Mouse (Mus musculus) thymus, postnatal 0 days (tissue): ENCODE data around the gene Il9r. TPM values are rescaled to one million over a fixed set of nuclear protein-coding genes. Genes with fewer than 3 reads are reported as not detected.
A peak's percentile ranks its signal among the peaks of the same experiment; 100 is the strongest.

Experiments
- DNase-seq: peaks from one replicate; pipeline ENCODE4 v3.0.0-alpha.2; 2015; ENCODE audit warnings: low spot score
- polyA plus RNA-seq: library from polyadenylated mRNA; unstranded; fragments of >200 nt; fragmentation: Nextera tagmentation; extraction: Ambion mirVana; gene quantifications from 2 replicates; pipeline ENCODE4 v1.2.1, GENCODE M21; 2015

Gene Il9r
- polyA plus RNA-seq, 1 experiment from 2014 or later = 5.7 TPM

DNA sequence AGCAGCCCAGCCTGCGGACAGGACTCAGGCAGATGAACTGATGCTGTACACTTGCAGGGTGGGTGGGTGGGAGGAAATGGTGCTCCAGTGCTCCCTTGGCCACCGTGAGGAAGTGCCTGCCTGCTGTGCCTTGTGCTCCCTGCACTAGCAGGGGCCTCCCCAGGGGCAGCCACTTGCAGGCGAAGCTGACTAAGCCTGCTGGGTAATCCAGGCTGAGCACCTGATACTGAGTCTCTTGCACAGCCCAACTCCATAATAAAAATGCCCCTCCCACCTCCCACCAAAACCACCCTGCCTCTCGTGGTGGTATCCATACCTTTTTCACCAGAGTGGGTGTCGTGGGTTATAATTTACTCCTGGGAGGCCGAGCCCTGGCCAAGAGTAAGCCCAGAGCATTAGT is 849 bp downstream of the Il9r start:
- peak; percentile 53 for DNase-seq

DNA sequence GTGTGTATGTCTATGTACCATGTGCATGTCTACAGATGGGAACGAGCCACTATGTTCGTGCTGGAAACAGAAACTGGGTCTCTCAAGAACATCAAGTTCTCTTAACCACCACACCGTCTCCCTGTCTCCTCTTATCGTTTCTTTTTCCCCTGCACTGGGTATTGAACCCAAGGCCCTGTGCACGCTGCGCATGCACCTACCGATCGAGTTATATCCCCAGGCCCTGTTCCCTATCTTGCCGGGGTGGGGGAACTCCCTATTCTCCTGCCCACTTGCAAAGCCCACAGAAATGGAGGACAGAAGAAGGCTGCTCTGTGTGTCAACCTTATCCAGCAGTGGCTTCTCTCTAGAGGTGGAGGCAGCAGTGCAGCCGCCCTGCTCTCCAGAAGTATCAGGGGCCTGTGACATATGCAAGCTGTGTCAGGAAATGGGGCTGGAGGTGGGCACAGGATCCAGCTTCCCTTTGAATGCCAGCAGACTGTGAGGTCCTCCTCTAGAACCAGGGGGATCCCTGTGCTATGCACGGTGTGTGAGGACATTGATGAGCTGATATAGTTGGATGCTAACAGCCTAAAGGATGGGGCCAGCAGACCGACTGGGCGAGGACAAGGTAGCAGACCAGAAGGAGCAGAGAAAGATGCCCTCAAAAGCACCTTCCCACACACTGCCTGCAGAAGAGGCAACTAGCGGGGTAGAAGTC is 1.7 kb downstream of the Il9r start:
- no peak for DNase-seq

DNA sequence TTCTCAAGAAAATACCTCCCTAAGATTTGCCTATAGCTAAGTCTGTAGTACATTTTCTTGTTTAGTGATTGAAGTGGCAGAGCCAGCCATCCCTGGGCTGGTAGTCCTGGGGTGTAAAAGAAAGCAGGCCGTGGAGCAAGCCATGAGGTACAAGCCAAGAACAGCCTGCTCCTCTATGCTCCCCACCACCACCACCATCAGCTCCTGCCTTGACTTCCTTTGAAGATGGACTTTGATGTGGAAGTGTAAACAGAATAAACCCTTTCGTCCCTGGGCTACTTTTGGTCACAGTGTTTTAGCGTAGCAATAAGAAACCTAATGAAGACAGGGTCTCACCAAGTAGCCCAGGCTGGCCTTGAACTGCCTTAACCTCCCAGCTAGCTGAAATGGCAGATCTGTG is 2.3 kb downstream of the Il9r start:
- DNase-seq = no peak

- no peak for DNase-seq
Measured at GRCm38 (mm10) chr11:32196727-32197126, 3.4 kb downstream of the Il9r start.

DNA sequence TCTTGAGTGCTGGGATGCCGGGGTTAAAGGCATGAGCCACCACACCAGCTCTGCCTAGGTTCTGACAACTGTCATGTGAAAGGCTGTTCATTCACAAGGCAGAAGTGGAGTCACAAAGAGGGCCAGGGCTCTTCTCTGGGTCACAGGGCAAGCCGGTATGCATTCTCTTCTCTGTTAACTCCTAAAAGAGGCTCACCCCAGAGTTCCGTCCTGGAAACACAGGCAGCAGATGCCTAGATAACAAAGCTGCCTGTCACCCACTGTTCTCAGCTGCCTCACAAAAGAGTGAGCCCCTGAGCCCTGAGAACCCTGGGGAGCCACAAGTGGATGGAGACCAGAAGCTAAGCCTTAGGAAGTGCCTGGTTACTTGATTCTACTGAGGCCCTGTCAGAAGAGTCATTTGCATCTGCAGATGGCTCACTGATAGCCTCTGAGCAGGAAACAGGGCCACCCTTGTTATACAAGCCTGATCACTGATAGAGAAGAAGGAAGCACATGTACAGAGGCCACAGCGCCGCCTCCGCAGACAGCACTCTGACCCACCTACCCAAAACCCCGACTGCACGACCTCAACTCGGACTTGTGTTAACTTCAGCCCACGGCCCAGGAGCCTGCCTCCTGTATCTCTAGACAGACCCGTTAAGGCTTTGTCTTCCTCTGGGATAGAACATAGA is 4.1 kb downstream of the Il9r start:
- peak; percentile 69 for DNase-seq

DNA sequence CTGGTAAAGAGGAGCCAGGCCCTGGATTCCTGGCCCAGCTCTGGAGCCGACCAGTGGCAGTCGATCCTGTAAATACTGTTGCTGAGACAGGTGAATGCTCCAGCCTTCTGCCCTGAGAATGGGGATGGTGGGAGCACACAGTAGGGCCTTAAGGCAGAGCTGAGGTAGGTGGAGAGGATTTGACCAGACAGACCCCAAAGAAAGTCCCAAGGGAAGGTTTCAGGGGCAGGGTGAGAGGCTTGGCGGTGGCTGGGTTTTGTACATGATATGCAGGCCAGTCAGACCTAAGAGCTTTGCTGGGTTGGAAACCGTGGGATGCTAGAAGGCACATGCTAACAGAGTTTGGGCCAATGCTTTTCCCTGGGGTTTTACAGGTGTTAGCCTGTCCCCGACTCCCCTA is 5.5 kb downstream of the Il9r start:
- no peak for DNase-seq

GRCm38 (mm10) chr11:32194086-32194485 is 6.0 kb downstream of the Il9r start:
- DNase-seq = no peak

DNA sequence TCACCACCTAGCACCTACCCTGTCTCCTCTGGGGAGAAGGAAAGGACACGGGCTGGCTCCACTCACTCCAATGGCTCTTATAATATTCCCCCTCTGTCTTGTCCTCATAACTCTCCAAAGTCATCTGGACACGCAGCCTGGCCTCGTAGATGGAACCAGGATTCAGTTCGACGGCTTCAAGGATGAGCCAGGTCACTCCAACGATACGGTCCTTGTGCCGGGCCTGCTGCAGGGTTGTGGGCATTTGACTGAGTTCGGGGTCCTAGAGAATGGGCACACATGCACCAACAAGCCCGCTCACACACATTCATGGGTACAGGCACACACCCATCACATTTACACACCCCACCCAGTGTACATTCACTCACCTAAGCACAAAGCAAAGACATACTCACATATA is 6.9 kb downstream of the Il9r start:
- no peak for DNase-seq

- no peak for DNase-seq
Measured at GRCm38 (mm10) chr11:32190603-32191110, 9.4 kb downstream of the Il9r start.

DNA sequence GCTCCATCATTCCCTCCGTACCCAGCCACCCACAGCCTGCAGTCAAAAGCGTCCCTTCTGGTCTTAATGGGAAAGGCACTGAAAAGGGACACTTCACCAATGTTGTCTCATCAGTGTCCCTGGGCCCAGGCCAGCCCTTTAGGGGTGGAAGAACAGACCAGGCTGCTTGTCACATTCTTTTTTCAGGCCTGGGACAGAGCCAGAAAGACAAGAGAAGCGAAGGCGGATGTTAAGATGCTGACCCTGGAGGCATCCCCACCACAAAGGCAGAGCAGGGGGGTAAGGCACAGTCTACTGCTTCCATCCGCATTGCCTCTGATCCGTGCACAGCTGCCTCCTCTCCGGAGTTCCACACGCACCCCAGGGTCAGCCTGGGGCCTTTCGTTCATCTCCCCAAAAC is 10.0 kb downstream of the Il9r start:
- no peak for DNase-seq

DNA sequence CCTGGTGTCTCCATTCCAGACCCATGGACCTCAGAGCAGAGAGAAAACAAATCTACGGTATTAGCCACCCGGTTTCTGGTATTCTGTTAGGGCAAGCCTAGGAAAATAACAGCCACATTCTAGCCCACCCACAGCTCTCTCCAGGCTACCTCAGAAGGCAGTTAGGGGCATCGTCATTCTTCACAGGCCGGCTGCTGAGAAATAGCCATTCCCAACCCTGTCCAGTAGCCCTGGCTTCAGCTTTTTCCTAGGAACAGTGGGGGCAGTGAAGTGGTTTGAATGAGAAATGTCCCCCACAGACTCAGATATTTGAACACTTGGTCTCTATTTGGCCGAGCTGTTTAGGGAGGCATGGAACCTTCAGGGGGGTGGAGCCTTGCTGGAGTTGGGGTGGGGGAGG is 10.6 kb downstream of the Il9r start:
- no peak for DNase-seq

DNA sequence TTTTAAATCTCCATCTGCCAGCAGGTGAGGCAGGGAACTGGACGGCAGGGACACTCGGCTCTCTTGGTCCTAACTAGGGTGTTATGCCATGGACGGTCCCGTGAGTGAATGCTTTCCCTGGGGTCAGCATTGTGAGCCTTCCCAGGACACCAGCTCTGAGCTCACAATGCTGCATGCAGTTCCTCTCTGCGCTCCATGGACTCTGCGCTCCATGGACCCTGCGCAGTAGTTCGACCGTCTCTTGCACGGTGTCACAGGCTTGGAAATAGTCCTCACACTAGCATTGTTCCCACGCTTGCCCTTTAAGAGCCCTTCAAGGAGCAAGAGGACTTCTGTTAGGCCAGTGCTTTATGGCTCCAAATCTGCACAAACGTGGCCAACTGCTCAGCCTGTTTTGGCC is 11.2 kb downstream of the Il9r start:
- no peak for DNase-seq

DNA sequence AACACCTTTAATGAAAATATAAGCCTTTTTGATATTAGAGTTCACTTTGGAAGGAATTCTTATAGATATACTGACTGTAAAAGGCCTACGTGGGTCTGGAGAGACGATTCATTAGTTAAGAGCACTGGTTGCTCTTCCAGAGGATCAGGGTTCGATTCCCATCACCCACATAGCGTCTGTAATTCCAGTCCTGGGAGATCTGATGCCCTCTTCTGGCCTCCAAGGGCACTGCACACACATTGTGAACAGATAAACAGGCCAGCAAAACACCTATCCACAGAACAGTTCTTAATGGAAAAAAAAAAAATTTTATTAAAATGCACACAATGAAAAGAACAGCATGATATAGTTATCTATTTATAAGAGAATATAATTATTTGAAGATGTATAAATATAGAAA is 12.8 kb downstream of the Il9r start:
- no peak for DNase-seq

GRCm38 (mm10) chr11:32186031-32186430 is 14.0 kb downstream of the Il9r start:
- DNase-seq = no peak

DNA sequence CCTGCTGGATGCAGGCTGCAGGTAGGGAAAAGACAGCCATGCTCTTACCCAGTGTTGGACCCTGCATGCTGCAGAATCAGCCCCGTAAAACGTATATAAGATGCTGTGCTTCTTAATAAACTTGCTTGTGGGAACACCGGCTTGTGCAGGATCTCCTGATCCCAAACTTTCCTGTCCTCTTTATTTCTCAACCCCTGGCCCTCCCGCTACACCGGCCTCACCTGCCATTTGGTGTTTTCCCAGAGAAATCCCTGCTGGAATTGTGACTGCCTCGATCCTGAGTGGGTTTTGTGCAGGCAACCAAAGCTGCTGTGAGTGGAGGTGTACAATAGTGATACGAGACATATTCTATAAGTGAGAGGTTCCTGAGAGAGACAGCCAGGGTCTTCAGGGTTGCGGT is 15.6 kb downstream of the Il9r start:
- DNase-seq = no peak

- DNase-seq = peak; percentile 73
Measured at GRCm38 (mm10) chr11:32181973-32182868, 17.9 kb downstream of the Il9r start.

GRCm38 (mm10) chr11:32181246-32181645 is 18.8 kb downstream of the Il9r start:
- no peak for DNase-seq

- DNase-seq = no peak
Measured at GRCm38 (mm10) chr11:32178506-32178905, 21.6 kb downstream of the Il9r start.

GRCm38 (mm10) chr11:32166683-32167082 is 33.4 kb downstream of the Il9r start:
- no peak for DNase-seq

DNA sequence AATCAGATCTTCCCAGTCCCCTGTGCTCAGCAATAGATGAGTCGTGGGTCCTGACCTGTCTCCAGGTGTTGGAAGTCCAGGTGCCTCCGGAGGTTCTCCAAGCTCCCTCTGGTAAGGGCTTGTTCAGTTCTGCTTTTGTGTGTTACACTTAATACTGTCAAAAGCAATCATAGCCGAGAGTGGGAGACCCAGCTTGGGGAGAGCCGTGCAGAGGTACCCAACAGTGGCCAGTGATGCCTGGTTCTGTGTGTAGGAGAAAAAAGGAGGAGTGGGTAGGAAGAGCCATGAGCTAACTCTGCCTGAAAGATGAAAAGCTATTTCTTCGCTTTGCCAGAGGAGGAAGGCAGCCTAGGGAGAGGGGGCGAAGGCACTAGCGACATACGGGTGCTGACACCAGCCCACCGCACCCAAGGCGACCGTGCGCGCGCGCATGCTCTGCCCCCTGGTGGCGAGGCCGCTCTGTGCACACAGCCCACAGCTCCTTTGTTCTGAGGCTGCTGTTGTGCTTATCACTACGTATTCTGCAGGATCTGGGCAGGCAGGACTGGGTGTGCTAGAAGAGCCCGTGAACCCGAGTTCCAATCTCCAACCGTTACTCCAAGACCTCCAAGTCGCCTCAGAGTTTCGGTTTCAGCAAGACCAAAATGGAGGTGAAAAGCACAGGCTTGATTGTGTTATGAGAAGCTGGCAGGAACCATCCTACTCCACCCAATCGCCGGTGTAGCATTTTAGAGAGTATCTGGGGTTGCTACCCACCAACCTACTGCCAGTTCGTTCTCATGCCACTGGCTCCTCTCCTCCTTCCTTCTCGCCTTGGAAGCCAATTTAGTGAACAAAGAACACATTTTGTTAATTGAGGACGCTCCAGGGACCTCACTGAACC is 37.9 kb downstream of the Il9r start:
- DNase-seq = peak; percentile 88

DNA sequence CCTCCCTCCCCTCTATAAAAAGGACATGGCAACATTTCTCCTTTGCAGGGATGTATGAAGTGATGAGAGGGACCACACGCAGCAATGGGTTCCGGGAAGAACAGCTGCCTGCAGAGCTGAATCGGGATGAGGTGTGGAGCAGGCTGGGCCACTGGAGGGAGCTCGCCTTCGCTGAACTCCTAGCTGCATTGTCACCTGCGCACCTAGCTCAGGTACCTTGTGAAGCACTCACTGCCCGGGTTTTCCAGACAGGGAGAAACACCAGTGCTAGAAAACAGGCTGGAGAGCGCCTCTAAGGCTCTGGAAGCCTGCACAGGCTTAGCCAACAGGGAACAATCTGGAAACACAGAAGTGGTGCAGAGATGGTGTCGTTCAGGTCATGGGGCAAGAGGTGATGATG is 38.6 kb downstream of the Il9r start:
- no peak for DNase-seq
